Mouse (Mus musculus): ENCODE measurements around the gene Tmem184b.

- TF ChIP-seq CTCF (IDR thresholded peaks at IDR 0.05; ENCODE audit: low read depth, low read length) (no peak), GATA1 (IDR thresholded peaks at IDR 0.05; ENCODE audit: borderline replicate concordance, low read length) (no peak)
Measured at GRCm38 (mm10) chr15:79360371-79360770, 43.0 kb downstream of the Tmem184b start.

Data from G1E (cell line).